Mouse (Mus musculus) spleen, embryonic (tissue): ENCODE results near the gene Sh2d4b.

Experiments
- CTCF ChIA-PET: fragments of 350-600 bp; sonication (Branson Sonifier 250); formaldehyde crosslinking; loops from one replicate; lab custom pipeline; 2022; lab: Charles Lee

The Sh2d4b gene

GRCm38 (mm10) chr14:40911529-40911928, 18.5 kb upstream of the Sh2d4b start:
- CTCF ChIA-PET: no interaction called here

- CTCF ChIA-PET: no interaction called here
These were observed 15.7 kb upstream of the Sh2d4b start for GRCm38 (mm10) chr14:40908763-40909162.

GRCm38 (mm10) chr14:40906770-40907169, 13.7 kb upstream of the Sh2d4b start:
- CTCF ChIA-PET: interaction anchor here (0.7 kb wide), 1 partner anchor 65 kb away, joined by 6 read pairs; no protein-coding TSS in a partner anchor

- CTCF ChIA-PET: interaction anchor here (0.6 to 1.3 kb wide), 2 partner anchors 12 to 122 kb away, joined by 3 read pairs; no protein-coding TSS in a partner anchor
These were observed 12.7 kb upstream of the Sh2d4b start for GRCm38 (mm10) chr14:40905813-40906212.

- CTCF ChIA-PET: no interaction called here
These were observed 9.4 kb upstream of the Sh2d4b start for GRCm38 (mm10) chr14:40902307-40903055.

GRCm38 (mm10) chr14:40900267-40900666, 7.2 kb upstream of the Sh2d4b start:
- CTCF ChIA-PET: no interaction called here

GRCm38 (mm10) chr14:40897916-40898315, 4.8 kb upstream of the Sh2d4b start:
- CTCF ChIA-PET: no interaction called here

GRCm38 (mm10) chr14:40895681-40896080, 2.6 kb upstream of the Sh2d4b start:
- CTCF ChIA-PET: no interaction called here

- CTCF ChIA-PET: interaction anchor here (1.2 kb wide), 1 partner anchor 11 kb away, joined by 3 read pairs; no protein-coding TSS in a partner anchor
These were observed 1.6 kb upstream of the Sh2d4b start for GRCm38 (mm10) chr14:40894576-40895247.

GRCm38 (mm10) chr14:40893884-40894283, 818 bp upstream of the Sh2d4b start:
- CTCF ChIA-PET: interaction anchor here (1.2 kb wide), 1 partner anchor 11 kb away, joined by 3 read pairs; no protein-coding TSS in a partner anchor

- CTCF ChIA-PET: no interaction called here
These were observed 690 bp downstream of the Sh2d4b start for GRCm38 (mm10) chr14:40892326-40892825.

GRCm38 (mm10) chr14:40891506-40891905, 1.6 kb downstream of the Sh2d4b start:
- CTCF ChIA-PET: no interaction called here

GRCm38 (mm10) chr14:40889704-40890103, 3.4 kb downstream of the Sh2d4b start:
- CTCF ChIA-PET: no interaction called here

GRCm38 (mm10) chr14:40889181-40889580, 3.9 kb downstream of the Sh2d4b start:
- CTCF ChIA-PET: no interaction called here

- CTCF ChIA-PET: no interaction called here
These were observed 6.5 kb downstream of the Sh2d4b start for GRCm38 (mm10) chr14:40886428-40887202.

- CTCF ChIA-PET: interaction anchor here (0.7 kb wide), 1 partner anchor 208 kb away, joined by 4 read pairs; no protein-coding TSS in a partner anchor
These were observed 7.3 kb downstream of the Sh2d4b start for GRCm38 (mm10) chr14:40885752-40886151.

GRCm38 (mm10) chr14:40885225-40885624, 7.8 kb downstream of the Sh2d4b start:
- CTCF ChIA-PET: no interaction called here

- CTCF ChIA-PET: no interaction called here
These were observed 18.5 kb downstream of the Sh2d4b start for GRCm38 (mm10) chr14:40874565-40874964.

- CTCF ChIA-PET: no interaction called here
These were observed 19.1 kb downstream of the Sh2d4b start for GRCm38 (mm10) chr14:40873961-40874360.

- CTCF ChIA-PET: no interaction called here
These were observed 22.5 kb downstream of the Sh2d4b start for GRCm38 (mm10) chr14:40870598-40870997.

- CTCF ChIA-PET: interaction anchor here (0.5 kb wide), 1 partner anchor 156 kb away, joined by 3 read pairs; no protein-coding TSS in a partner anchor
These were observed 28.1 kb downstream of the Sh2d4b start for GRCm38 (mm10) chr14:40864811-40865514.
